Comparison of ENCODE assay signal across 33 mouse cellular contexts in genomic region chrX:139730541-139730940, GRCm38 (mm10). TPM values are rescaled to one million over a fixed set of nuclear protein-coding genes. Genes with fewer than 3 reads are reported as not detected.
A peak's percentile ranks its signal among the peaks of the same experiment; 100 is the strongest.
DNase-seq lines count a peak whose midpoint lies in the region; ATAC-seq lines count a peak whose summit lies in the region.
"Had no signal": no experiment of that assay in that cellular context is flagged by ENCODE, and none has a peak within 500 bp of the region (broad histone marks: within the 10 kb centered on the region; RNA-seq: fewer than 3 reads in every experiment).

No protein-coding gene starts in this region.

- DNase-seq in kidney, adult 9 months: peak; percentile 72
- DNase-seq in kidney, postnatal 36 days: peak; percentile 39 to 54
- no peak for DNase-seq in urinary bladder, postnatal 4 days (ENCODE audit: low spot score in 2 of 2)
- DNase-seq: adrenal gland, postnatal 10 days; cerebellum, adult 9-10 months; cerebellum, postnatal 36 days; gastrocnemius, postnatal 25 days; heart, adult 18-20 months; heart, postnatal 36 days; layer of hippocampus, adult 9-11 months; lung, embryonic 14.5 days; lung, postnatal 14 days; midbrain, embryonic 14.5 days; right cerebral cortex, postnatal 25 days; thymus, postnatal 4 days had no signal

- H3K4me2 ChIP-seq in intestine, embryonic 16.5 days (ENCODE audit: low read depth, low read length): no peak overlapping the region
- no peak overlapping the region for H3K4me2 ChIP-seq in intestine, embryonic 15.5 days (replicated peaks)
- H3K4me2 ChIP-seq in kidney, embryonic 16.5 days (replicated peaks; ENCODE audit: low read depth, low read length): no peak overlapping the region
- H3K4me2 ChIP-seq: forebrain, embryonic 15.5 days; heart, embryonic 11.5 days; hindbrain, embryonic 12.5 days; limb, embryonic 15.5 days; liver, embryonic 15.5 days; lung, embryonic 14.5 days had no signal

- H3K9ac ChIP-seq in intestine, embryonic 16.5 days (ENCODE audit: low read depth, low read length): no peak overlapping the region
- H3K9ac ChIP-seq in intestine, embryonic 15.5 days: no peak overlapping the region
- H3K9ac ChIP-seq in kidney, embryonic 16.5 days (replicated peaks; ENCODE audit: low read length): no peak overlapping the region
- H3K9ac ChIP-seq: forebrain, embryonic 15.5 days; hindbrain, embryonic 12.5 days; limb, embryonic 15.5 days; liver, embryonic 15.5 days; lung, embryonic 14.5 days had no signal

- no peaks in the 10 kb centered on the region for H3K36me3 ChIP-seq in intestine, embryonic 16.5 days (ENCODE audit: control insufficient read depth, insufficient read depth, low read length)
- no peaks in the 10 kb centered on the region for H3K36me3 ChIP-seq in intestine, embryonic 15.5 days
- 0 out of 2 replicates have a peak, but pooled peaks cover 3% of the 10 kb centered on the region for H3K36me3 ChIP-seq in kidney, embryonic 16.5 days (ENCODE audit: insufficient read depth, low read length)
- H3K36me3 ChIP-seq: forebrain, embryonic 15.5 days; hindbrain, embryonic 12.5 days; limb, embryonic 15.5 days; liver, embryonic 15.5 days had no signal

- H3K4me1 ChIP-seq in intestine, embryonic 16.5 days (ENCODE audit: control insufficient read depth, insufficient read depth, low read length): no peaks in the 10 kb centered on the region
- H3K4me1 ChIP-seq in intestine, embryonic 15.5 days (replicated peaks): no peaks in the 10 kb centered on the region
- no peaks in the 10 kb centered on the region for H3K4me1 ChIP-seq in kidney, embryonic 16.5 days (ENCODE audit: insufficient read depth, low read length)
- H3K4me1 ChIP-seq: forebrain, embryonic 15.5 days; hindbrain, embryonic 12.5 days; limb, embryonic 10.5 days; limb, embryonic 15.5 days; liver, embryonic 15.5 days had no signal

- H3K4me3 ChIP-seq in intestine, embryonic 16.5 days (ENCODE audit: low read length): no peak overlapping the region
- no peak overlapping the region for H3K4me3 ChIP-seq in intestine, embryonic 15.5 days (replicated peaks)
- no peak overlapping the region for H3K4me3 ChIP-seq in kidney, embryonic 16.5 days (ENCODE audit: low read length)
- H3K4me3 ChIP-seq: forebrain, embryonic 15.5 days; hindbrain, embryonic 12.5 days; limb, embryonic 10.5 days; limb, embryonic 15.5 days; liver, embryonic 15.5 days had no signal

- ATAC-seq in intestine, embryonic 16.5 days: peak; percentile 44; the same call in 1 of the 2 replicates
- ATAC-seq in intestine, embryonic 15.5 days: no peak
- ATAC-seq in kidney, embryonic 16.5 days (ENCODE audit: low FRiP score, low TSS enrichment): no peak
- ATAC-seq in inflammation-experienced regulatory T-cells, adult 6 months: no peak
- ATAC-seq: forebrain, embryonic 15.5 days; hindbrain, postnatal 0 days had no signal

- no peaks in the 10 kb centered on the region for H3K9me3 ChIP-seq in intestine, embryonic 16.5 days (ENCODE audit: control insufficient read depth, low read length)
- H3K9me3 ChIP-seq in intestine, embryonic 15.5 days: no peaks in the 10 kb centered on the region
- no peaks in the 10 kb centered on the region for H3K9me3 ChIP-seq in kidney, embryonic 16.5 days (ENCODE audit: low read length)
- H3K9me3 ChIP-seq: forebrain, embryonic 15.5 days; G1E; hindbrain, embryonic 12.5 days; limb, embryonic 10.5 days; limb, embryonic 15.5 days; liver, embryonic 15.5 days had no signal

- H3K27ac ChIP-seq in intestine, embryonic 16.5 days (ENCODE audit: low read length): no peak overlapping the region
- no peak overlapping the region for H3K27ac ChIP-seq in intestine, embryonic 15.5 days
- H3K27ac ChIP-seq in kidney, embryonic 16.5 days (ENCODE audit: low read length): no peak overlapping the region
- H3K27ac ChIP-seq: forebrain, embryonic 15.5 days; hindbrain, embryonic 12.5 days; hindbrain, postnatal 0 days; limb, embryonic 10.5 days; limb, embryonic 15.5 days; liver, embryonic 15.5 days had no signal

- no peaks in the 10 kb centered on the region for H3K27me3 ChIP-seq in intestine, embryonic 16.5 days (replicated peaks; ENCODE audit: control insufficient read depth, insufficient read depth, low read length)
- no peaks in the 10 kb centered on the region for H3K27me3 ChIP-seq in intestine, embryonic 15.5 days (replicated peaks)
- H3K27me3 ChIP-seq in kidney, embryonic 16.5 days (ENCODE audit: insufficient read depth, low read length): no peaks in the 10 kb centered on the region; the same call in 1 of the 2 replicates
- H3K27me3 ChIP-seq: forebrain, embryonic 15.5 days; liver, embryonic 15.5 days had no signal

- 86% methylated on average over 3 of the region's 3 CpGs for WGBS in intestine, embryonic 16.5 days
- 77% methylated on average over 3 of the region's 3 CpGs for WGBS in intestine, embryonic 15.5 days
- WGBS in kidney, embryonic 16.5 days: 81% methylated on average over 3 of the region's 3 CpGs

RNA-seq across cellular contexts. Expression of gene Gm15013, which starts 16.3 kb away (rescaled TPM):
- 0.29 and 0.50 TPM in 2 replicates for polyA plus RNA-seq in intestine, embryonic 16.5 days (2015; fragmentation: Nextera tagmentation; extraction: Ambion mirVana)
- polyA plus RNA-seq in intestine, embryonic 15.5 days (2015; fragmentation: Nextera tagmentation; extraction: Ambion mirVana): 0.25 and 0.29 TPM in 2 replicates
- polyA plus RNA-seq in kidney, embryonic 16.5 days (2015; fragmentation: Nextera tagmentation; extraction: Ambion mirVana): 0.20 TPM in 1 of 2 replicates, not detected in the other
- 1 to 10 TPM; 1.4 to 4.1 (median 1.7) TPM for polyA plus RNA-seq in inflammation-experienced regulatory T-cells, adult 6 months (2017; shearing (Covaris generic))
- polyA plus RNA-seq: embryonic facial prominence, embryonic 11.5 days; forebrain, embryonic 15.5 days; frontal cortex, adult 2 months; hindbrain, postnatal 0 days; limb, embryonic 15.5 days; liver, embryonic 15.5 days; midbrain, embryonic 14.5 days; neural tube, embryonic 14.5 days; spleen, adult 2 months had no signal

RNA-seq across cellular contexts. Expression of gene Tbc1d8b, which starts 45.7 kb away (rescaled TPM):
- 2.6 and 2.8 TPM in 2 replicates for polyA plus RNA-seq in intestine, embryonic 16.5 days (2015; fragmentation: Nextera tagmentation; extraction: Ambion mirVana)
- polyA plus RNA-seq in intestine, embryonic 15.5 days (2015; fragmentation: Nextera tagmentation; extraction: Ambion mirVana): 3.0 and 3.4 TPM in 2 replicates
- polyA plus RNA-seq in kidney, embryonic 16.5 days (2015; fragmentation: Nextera tagmentation; extraction: Ambion mirVana): 2.3 and 2.9 TPM in 2 replicates
- polyA plus RNA-seq in inflammation-experienced regulatory T-cells, adult 6 months (2017; shearing (Covaris generic)): 1 to 10 TPM; 5.2 to 5.9 (median 5.9) TPM

RNA-seq across cellular contexts. Expression of gene Ripply1, which starts 51.6 kb away (rescaled TPM):
- not detected in 2 replicates for polyA plus RNA-seq in intestine, embryonic 16.5 days (2015; fragmentation: Nextera tagmentation; extraction: Ambion mirVana)
- not detected in 2 replicates for polyA plus RNA-seq in intestine, embryonic 15.5 days (2015; fragmentation: Nextera tagmentation; extraction: Ambion mirVana)
- polyA plus RNA-seq in kidney, embryonic 16.5 days (2015; fragmentation: Nextera tagmentation; extraction: Ambion mirVana): not detected in 2 replicates
- polyA plus RNA-seq in inflammation-experienced regulatory T-cells, adult 6 months (2017; shearing (Covaris generic)): not detected
- polyA plus RNA-seq: embryonic facial prominence, embryonic 11.5 days; forebrain, embryonic 15.5 days; heart, embryonic 11.5 days; heart, embryonic 16.5 days; hindbrain, embryonic 12.5 days; hindbrain, postnatal 0 days; limb, embryonic 10.5 days; liver, embryonic 15.5 days; lung, embryonic 14.5 days; midbrain, embryonic 14.5 days; neural tube, embryonic 14.5 days; spleen, adult 2 months; thymus, postnatal 0 days had no signal

Comparison
In these comparisons a context has a peak if more than half of its experiments do, and no peak if none do; other contexts are left out.
1. DNase-seq: peak in kidney, adult 9 months (single experiment) and kidney, postnatal 36 days (2 of 2); none in urinary bladder, postnatal 4 days (0 of 2).